Mouse (Mus musculus): ENCODE data around the gene Ppp1cb. TPM values are rescaled to one million over a fixed set of nuclear protein-coding genes. Genes with fewer than 3 reads are reported as not detected.
"Not testable (repeated sequence)": the region's sequence is repeated elsewhere in the genome, so short reads cannot be mapped to it uniquely, and the experiment has no call there.

Ppp1cb gene
- polyA plus RNA-seq, 1 experiment from 2014 or later, result 237 TPM

DNA sequence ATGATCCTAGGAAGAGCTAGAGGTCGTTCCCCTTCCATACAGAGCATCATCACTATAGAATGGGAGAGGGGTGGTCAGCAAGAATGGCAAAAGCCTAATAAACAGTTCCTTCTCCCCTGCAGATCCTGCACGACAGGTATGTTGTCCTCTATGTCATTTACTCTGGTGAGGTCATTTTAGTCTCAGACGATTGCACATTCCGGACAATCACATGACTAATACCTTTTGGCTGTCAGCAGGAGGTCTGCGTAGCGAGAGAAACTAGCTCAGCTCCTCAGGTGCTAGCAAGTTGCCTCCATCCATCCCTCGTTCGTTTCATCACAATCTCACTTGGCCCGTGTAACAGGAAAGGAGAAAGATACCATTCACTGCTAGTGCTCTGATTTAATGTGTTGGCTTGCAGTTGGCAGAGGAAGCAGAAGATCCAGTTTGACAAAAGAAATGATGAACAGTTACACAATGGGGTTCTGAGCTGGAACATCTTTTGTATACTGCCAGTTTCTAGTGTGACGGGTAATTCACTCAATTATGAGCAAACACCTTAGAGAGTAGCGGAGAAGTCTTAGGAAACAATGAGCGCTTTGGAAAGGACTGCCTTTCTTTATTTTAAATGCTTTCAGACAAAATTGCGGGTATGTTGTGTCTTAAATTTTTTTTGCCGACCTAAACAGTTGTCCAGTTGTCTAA is 33.0 kb upstream of the Ppp1cb start:
- H3K9me3 ChIP-seq (replicated peaks), result no peaks in the 10 kb centered on the region
- DNase-seq (ENCODE audit: low spot score), result no peak
- H3K4me3 ChIP-seq, result no peak overlapping the region
- WGBS, result 85% methylated on average over 14 of the region's 14 CpGs
- H3K27ac ChIP-seq, result no peak overlapping the region
- H3K36me3 ChIP-seq, result no peaks in the 10 kb centered on the region
- H3K4me1 ChIP-seq, result peaks cover 16% of the 10 kb centered on the region
- H3K27me3 ChIP-seq (ENCODE audit: low read depth, poor library complexity, severe bottlenecking), result no peaks in the 10 kb centered on the region

DNA sequence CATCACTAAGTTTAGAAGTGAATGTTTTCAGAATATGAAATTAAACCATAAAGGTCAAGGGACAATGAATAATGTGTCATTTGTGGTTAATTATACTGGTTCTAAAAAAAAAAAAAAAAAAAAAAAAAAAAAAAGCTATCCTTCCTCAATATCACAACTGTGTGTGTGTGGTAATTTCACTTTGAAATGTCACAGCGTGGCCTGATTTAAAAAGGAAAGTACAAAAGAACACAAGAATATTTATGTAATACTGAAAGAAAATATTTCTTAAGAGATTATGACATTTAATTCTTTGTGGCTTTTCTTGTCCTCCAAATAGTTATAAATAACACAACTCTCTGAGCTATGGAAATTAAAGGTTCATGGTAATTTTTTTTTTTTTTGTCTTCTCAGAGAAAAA is 28.2 kb upstream of the Ppp1cb start:
- Histone ChIP-seq H3K4me1 (no peaks in the 10 kb centered on the region), H3K27me3 (ENCODE audit: low read depth, poor library complexity, severe bottlenecking) (no peaks in the 10 kb centered on the region), H3K36me3 (no peaks in the 10 kb centered on the region), H3K4me3 (no peak overlapping the region), H3K9me3 (replicated peaks) (no peaks in the 10 kb centered on the region), H3K27ac (no peak overlapping the region)
- DNase-seq (ENCODE audit: low spot score), result no peak
- 94% methylated on average over 1 of the region's 1 CpGs for WGBS

DNA sequence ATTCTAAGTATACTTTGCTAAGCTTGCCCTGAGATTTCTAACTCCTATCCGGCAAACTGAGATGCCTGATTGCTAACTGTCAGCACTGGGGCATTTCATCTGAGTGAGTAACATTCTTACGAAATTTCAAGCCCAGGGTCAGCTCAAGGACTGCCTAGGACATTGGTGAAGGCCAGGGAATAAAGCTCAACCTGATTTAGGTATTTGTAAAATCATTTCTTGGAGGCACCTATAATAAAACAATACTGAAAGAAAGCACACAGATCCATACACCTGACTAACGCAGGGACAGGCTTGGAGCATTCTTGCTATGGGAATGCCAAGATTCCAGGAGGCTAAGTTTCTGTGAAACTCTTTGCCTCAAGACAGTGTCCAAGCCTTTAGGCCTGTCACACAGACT is 24.3 kb upstream of the Ppp1cb start:
- H3K4me3 ChIP-seq; H3K27me3 ChIP-seq (ENCODE audit: low read depth, poor library complexity, severe bottlenecking); H3K36me3 ChIP-seq; H3K9me3 ChIP-seq (replicated peaks); H3K4me1 ChIP-seq; DNase-seq (ENCODE audit: low spot score); H3K27ac ChIP-seq: not testable (repeated sequence)
- 91% methylated on average over 3 of the region's 3 CpGs for WGBS

DNA sequence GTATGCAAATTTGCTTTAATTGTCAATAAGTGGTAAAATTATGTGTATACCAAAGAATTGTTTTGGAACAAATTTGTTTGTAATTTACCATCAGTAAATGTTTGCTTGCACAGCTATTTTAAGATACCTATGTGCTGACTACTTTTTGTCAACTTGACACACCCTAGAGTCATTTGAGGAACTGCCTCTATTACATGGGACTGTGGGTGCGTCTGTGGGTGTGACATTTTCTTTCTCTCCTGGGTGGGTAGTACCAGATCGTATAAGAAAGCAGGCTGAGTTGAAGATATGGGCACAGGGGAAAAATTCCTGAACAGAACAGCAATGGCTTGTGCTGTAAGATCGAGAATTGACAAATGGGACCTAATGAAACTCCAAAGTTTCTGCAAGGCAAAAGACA is 23.0 kb upstream of the Ppp1cb start:
- Histone ChIP-seq H3K4me3 (no peak overlapping the region), H3K36me3 (no peaks in the 10 kb centered on the region), H3K27ac (no peak overlapping the region), H3K27me3 (ENCODE audit: low read depth, poor library complexity, severe bottlenecking) (no peaks in the 10 kb centered on the region), H3K4me1 (peaks cover 5% of the 10 kb centered on the region), H3K9me3 (replicated peaks) (no peaks in the 10 kb centered on the region)
- no peak for DNase-seq (ENCODE audit: low spot score)
- WGBS, result 92% methylated on average over 3 of the region's 3 CpGs

DNA sequence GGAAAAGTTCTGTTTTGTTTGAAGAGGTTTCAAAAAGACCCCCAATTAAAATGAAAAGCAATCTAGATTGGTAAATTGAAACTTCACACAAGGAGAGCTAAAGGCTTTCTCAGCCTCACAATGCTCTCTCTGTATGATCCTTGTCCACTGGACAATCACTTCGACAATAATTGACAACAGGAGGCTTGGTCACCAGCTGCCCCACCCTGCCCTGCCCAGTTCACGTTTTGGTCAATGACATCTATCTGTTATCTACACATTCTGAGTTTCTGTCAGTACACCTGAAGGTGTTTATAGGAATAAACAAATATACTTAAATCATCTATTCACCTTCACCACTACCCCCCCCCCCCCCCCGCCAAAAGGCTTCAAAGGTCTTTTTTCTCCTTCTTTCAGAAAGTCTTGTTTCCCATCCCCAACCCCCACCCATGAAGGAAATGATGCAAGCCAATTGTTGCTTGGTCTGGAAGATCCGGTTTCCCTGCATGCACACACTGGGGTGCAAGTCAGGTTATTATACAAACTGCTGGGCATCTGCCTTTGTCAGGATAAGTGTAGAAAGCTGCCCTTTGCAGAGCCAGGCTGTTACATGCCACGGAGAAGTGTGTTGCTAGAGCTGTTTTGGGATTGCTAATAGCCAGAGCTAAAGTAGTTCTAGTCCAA is 20.6 kb upstream of the Ppp1cb start:
- H3K9me3 ChIP-seq (replicated peaks), result no peaks in the 10 kb centered on the region
- no peaks in the 10 kb centered on the region for H3K27me3 ChIP-seq (ENCODE audit: low read depth, poor library complexity, severe bottlenecking)
- 65% methylated on average over 4 of the region's 5 CpGs for WGBS
- H3K27ac ChIP-seq, result no peak overlapping the region
- peaks cover 5% of the 10 kb centered on the region for H3K4me1 ChIP-seq
- no peak overlapping the region for H3K4me3 ChIP-seq
- no peaks in the 10 kb centered on the region for H3K36me3 ChIP-seq
- no peak for DNase-seq (ENCODE audit: low spot score)

DNA sequence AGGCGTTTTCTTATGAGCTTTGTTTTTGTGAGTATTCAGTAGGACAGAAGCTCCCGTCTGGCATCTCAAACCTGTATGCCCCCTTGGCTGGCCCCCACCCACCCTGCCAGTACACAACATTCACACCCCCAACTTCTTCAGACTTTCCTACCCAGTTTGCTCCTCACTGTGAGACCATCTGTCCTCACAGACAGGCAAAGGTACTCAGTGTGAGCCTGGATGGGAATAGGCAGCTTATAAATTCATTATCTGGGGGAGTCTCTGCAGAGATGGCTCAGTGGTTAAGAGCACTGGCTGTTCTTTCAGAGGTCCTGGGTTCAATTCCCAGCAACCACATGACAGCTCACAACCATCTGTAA is 20.1 kb upstream of the Ppp1cb start:
- DNase-seq (ENCODE audit: low spot score), result no peak
- H3K9me3 ChIP-seq (replicated peaks), result no peaks in the 10 kb centered on the region
- no peak overlapping the region for H3K4me3 ChIP-seq
- peaks cover 5% of the 10 kb centered on the region for H3K4me1 ChIP-seq
- 67% methylated on average over 2 of the region's 2 CpGs for WGBS
- H3K36me3 ChIP-seq, result no peaks in the 10 kb centered on the region
- H3K27ac ChIP-seq, result no peak overlapping the region
- no peaks in the 10 kb centered on the region for H3K27me3 ChIP-seq (ENCODE audit: low read depth, poor library complexity, severe bottlenecking)

DNA sequence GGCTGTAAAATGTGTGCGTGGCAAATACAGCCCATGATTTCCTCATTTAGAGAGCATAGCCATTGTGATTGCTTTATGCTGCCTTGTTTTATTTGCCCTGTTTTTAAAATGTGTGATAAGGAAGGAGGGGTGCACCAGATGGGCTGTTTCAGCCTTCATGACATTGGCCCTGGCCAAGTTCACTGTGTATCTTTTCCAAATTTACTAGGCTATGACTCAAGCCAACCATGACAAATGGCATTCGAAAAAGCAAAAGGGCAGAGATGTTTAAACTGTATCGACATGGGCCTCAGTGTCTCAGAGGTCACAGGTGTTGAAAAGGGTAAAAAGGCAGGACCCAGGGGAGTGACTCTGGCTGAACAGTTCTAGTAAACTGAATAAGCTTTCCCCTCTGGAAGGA is 17.3 kb upstream of the Ppp1cb start:
- DNase-seq (ENCODE audit: low spot score), result no peak
- H3K36me3 ChIP-seq, result no peaks in the 10 kb centered on the region
- no peaks in the 10 kb centered on the region for H3K27me3 ChIP-seq (ENCODE audit: low read depth, poor library complexity, severe bottlenecking)
- no peak overlapping the region for H3K4me3 ChIP-seq
- 80% methylated on average over 3 of the region's 3 CpGs for WGBS
- H3K27ac ChIP-seq, result no peak overlapping the region
- H3K4me1 ChIP-seq, result peaks cover 9% of the 10 kb centered on the region
- H3K9me3 ChIP-seq (replicated peaks), result no peaks in the 10 kb centered on the region

DNA sequence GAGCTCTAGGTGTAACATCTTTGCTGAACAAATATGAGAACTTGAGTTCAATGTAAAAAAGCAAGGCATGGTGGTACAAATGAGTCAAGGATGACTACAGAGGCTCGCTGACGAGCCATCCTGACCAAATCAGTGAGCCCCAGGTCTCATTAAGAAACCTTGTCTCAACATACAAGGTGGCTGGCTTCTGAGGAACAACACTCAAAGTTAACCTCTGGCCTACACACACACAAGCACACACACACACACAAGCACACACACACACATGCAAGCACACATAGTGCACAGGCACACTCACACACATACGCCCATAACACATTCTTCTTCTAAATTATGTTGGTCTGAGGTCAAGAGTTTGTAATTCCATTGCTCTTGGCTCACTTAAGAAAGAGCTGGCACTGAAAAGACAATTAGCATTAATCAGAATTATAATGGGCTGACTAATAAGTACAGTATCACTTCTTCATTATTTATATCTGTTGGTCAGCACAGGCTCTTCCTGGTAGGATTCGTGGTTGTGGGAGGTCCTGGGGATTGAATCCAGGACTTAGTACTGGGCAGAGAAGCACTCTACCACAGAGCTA is 16.6 kb upstream of the Ppp1cb start:
- H3K27ac ChIP-seq, result no peak overlapping the region
- DNase-seq (ENCODE audit: low spot score), result no peak
- H3K36me3 ChIP-seq, result no peaks in the 10 kb centered on the region
- no peaks in the 10 kb centered on the region for H3K27me3 ChIP-seq (ENCODE audit: low read depth, poor library complexity, severe bottlenecking)
- H3K4me1 ChIP-seq, result peaks cover 11% of the 10 kb centered on the region
- no peaks in the 10 kb centered on the region for H3K9me3 ChIP-seq (replicated peaks)
- no peak overlapping the region for H3K4me3 ChIP-seq
- 84% methylated on average over 4 of the region's 4 CpGs for WGBS

DNA sequence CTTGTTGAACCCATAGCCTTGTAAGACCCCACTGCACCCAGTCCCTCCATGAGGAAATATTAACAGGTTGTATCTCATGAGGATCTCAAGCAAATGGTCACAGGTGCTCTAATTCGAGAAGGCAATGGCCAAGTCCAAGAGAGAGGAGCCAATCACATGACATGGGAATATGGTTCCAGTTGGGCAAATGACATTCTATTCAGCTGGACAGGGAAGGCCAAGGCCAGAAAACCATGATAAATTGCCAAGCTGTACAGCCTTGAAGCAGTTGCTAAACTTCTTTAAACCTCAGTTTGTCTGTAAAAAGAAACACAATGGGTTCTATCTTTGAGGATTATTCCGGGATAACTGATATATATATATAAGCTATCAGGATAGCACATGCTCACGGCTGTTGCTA is 14.7 kb upstream of the Ppp1cb start:
- no peak for DNase-seq (ENCODE audit: low spot score)
- WGBS, result 90% methylated on average over 3 of the region's 3 CpGs

DNA sequence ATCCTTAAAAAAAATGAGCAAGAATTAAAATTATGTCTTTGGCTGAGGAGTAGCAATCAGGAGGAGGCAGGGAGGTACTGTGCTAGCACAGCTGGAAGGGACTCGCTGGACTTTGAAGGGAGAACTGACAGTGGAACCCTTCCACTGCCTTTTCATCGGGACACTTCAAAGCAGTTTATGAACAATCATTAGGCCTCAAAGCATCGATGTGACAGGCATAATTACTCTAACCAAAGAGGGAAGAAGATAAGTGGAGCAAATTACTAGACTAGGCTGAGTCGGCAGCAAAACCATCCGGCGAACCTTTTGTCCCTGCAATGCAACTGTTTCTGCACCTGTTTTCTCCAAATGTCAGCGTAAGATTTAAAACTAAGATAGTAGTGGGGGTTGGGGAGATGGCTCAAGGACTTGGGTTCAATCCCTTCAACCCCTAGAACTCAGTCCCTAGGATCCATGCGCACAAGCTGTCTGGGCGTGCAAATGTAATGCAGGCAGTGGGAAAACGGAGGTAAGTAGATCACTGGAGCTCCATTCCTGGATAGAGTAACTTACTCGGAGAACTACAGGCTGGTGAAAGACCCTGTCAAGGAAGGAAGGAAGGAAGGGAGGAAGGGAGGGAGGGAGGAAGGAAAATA is 13.2 kb upstream of the Ppp1cb start:
- Histone ChIP-seq H3K36me3 (no peaks in the 10 kb centered on the region), H3K27me3 (ENCODE audit: low read depth, poor library complexity, severe bottlenecking) (no peaks in the 10 kb centered on the region), H3K9me3 (replicated peaks) (no peaks in the 10 kb centered on the region), H3K4me1 (peaks cover 6% of the 10 kb centered on the region; the same call in 1 of the 2 replicates), H3K27ac (no peak overlapping the region), H3K4me3 (no peak overlapping the region)
- no peak for DNase-seq (ENCODE audit: low spot score)
- WGBS, result 52% methylated on average over 11 of the region's 11 CpGs

More for the DNA sequence above, 14.7 kb upstream of the Ppp1cb start:
- Histone ChIP-seq H3K9me3 (replicated peaks) (no peaks in the 10 kb centered on the region), H3K4me3 (no peak overlapping the region), H3K4me1 (peaks cover 6% of the 10 kb centered on the region; the same call in 1 of the 2 replicates), H3K27me3 (ENCODE audit: low read depth, poor library complexity, severe bottlenecking) (no peaks in the 10 kb centered on the region), H3K36me3 (no peaks in the 10 kb centered on the region), H3K27ac (no peak overlapping the region)

DNA sequence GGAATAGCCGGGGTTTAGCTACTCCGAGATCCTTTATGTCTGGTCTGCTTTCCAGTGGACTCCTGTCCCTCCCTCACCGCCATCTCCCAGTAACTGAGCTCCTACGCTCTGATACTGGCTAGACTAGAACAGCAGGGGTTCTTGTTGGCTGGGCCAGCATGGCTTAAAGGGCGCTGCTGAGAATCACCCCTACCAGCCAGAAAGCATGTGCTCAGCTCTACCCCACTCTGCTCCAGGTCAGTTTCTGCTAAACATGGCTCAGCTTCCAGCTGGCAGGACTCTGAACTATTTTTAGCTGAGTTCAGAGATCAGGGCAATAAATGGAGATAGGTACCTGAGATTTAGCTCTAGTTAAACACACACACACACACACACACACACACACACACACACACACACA is 12.2 kb upstream of the Ppp1cb start:
- no peaks in the 10 kb centered on the region for H3K27me3 ChIP-seq (ENCODE audit: low read depth, poor library complexity, severe bottlenecking)
- H3K4me3 ChIP-seq, result no peak overlapping the region
- no peak overlapping the region for H3K27ac ChIP-seq
- 59% methylated on average over 5 of the region's 5 CpGs for WGBS
- peaks cover 6% of the 10 kb centered on the region; the same call in 1 of the 2 replicates for H3K4me1 ChIP-seq
- no peaks in the 10 kb centered on the region for H3K36me3 ChIP-seq
- H3K9me3 ChIP-seq (replicated peaks), result no peaks in the 10 kb centered on the region
- DNase-seq (ENCODE audit: low spot score), result no peak

DNA sequence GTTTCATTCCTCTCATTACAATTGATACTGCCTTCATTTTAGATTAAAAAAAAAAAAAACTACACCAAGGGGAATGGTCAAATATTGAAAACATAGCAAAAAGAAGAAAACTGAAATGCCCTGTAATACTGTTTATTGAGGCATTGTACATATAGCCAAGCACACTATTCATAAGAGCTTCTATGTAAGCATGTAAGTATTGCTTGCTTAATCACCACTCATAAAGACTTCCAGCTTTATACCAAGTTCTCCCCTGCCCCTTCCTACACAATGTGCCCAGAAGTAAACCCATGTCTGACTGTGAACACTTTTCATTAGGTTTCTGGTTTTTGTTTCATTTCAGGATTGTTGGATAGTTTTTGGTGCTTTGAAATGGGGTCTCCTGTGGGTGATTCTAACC is 11.8 kb upstream of the Ppp1cb start:
- H3K36me3 ChIP-seq, result no peaks in the 10 kb centered on the region
- H3K9me3 ChIP-seq (replicated peaks), result no peaks in the 10 kb centered on the region
- H3K4me3 ChIP-seq, result no peak overlapping the region
- no peaks in the 10 kb centered on the region for H3K27me3 ChIP-seq (ENCODE audit: low read depth, poor library complexity, severe bottlenecking)
- no peak for DNase-seq (ENCODE audit: low spot score)
- H3K4me1 ChIP-seq, result peaks cover 6% of the 10 kb centered on the region; the same call in 1 of the 2 replicates
- H3K27ac ChIP-seq, result no peak overlapping the region

DNA sequence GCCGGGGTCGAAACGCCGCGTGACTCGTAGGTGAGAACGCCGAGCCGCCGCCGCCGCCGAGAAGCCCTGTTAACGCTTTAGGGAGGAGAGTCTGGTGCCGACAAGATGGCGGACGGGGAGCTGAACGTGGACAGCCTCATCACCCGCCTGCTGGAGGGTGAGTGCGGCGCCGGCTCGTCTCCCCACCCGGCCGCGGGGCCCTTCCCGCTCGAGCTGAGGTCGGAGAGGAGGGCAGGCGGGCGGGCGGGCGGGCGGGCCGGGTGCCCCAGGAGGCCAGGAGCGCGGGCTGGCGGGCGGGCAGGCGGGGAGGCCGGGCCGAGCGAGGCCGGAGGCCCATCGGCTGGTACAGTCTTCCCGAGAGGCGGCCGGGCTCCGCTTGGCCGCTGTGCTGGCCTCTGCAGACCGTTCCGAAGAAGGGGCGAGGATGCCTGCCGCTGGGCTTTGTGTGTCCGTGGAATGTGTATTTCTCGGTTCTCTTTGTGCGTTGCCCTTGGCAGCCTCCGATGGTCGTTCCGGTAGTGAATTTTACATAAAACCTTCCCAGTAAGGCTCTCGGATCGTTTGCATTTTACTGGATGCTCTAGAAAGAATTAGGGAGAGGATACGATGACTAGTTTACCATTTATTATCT is 723 bp downstream of the Ppp1cb start:
- peak; percentile 92 for DNase-seq (ENCODE audit: low spot score)
- Histone ChIP-seq H3K4me3 (peak overlapping the region; percentile 98), H3K4me1 (peaks cover 8% of the 10 kb centered on the region; the same call in 1 of the 2 replicates), H3K36me3 (no peaks in the 10 kb centered on the region), H3K9me3 (replicated peaks) (no peaks in the 10 kb centered on the region), H3K27ac (peak overlapping the region; percentile 100), H3K27me3 (ENCODE audit: low read depth, poor library complexity, severe bottlenecking) (no peaks in the 10 kb centered on the region)
- WGBS, result under 1% methylated on average over 49 of the region's 63 CpGs

All from limb, embryonic 10.5 days (tissue).